Mouse (Mus musculus): Measurements from ENCODE around the gene Tec.

Tec gene

GRCm38 (mm10) chr5:72868091-72868875 is at the start of gene Tec:
TSS of gene Tec (minus strand) at chr5:72868483.
- in situ Hi-C loops (cut with MboI; ENCODE audit: unreplicated experiment in 2 of 2): loop anchor here (5.0 kb wide), 3 partner anchors 41 to 111 kb away; no protein-coding TSS in a partner anchor

GRCm38 (mm10) chr5:72916851-72917250 is 48.6 kb upstream of the Tec start:
- in situ Hi-C loops (cut with MboI; ENCODE audit: unreplicated experiment in 2 of 2): no loop called here

- in situ Hi-C loops (cut with MboI; ENCODE audit: unreplicated experiment in 2 of 2): no loop called here
Measured at GRCm38 (mm10) chr5:72916048-72916447, 47.8 kb upstream of the Tec start.

- in situ Hi-C loops (cut with MboI; ENCODE audit: unreplicated experiment in 2 of 2): no loop called here
Measured at GRCm38 (mm10) chr5:72914633-72915561, 46.6 kb upstream of the Tec start.

- in situ Hi-C loops (cut with MboI; ENCODE audit: unreplicated experiment in 2 of 2): no loop called here
Measured at GRCm38 (mm10) chr5:72913648-72914557, 45.6 kb upstream of the Tec start, which contains the start of gene Slain2. TSS of gene Slain2 (plus strand) at chr5:72914304.

- in situ Hi-C loops (cut with MboI; ENCODE audit: unreplicated experiment in 2 of 2): no loop called here
Measured at GRCm38 (mm10) chr5:72911284-72911683, 43.0 kb upstream of the Tec start.

- in situ Hi-C loops (cut with MboI; ENCODE audit: unreplicated experiment in 2 of 2): no loop called here
Measured at GRCm38 (mm10) chr5:72910373-72910772, 42.1 kb upstream of the Tec start.

- in situ Hi-C loops (cut with MboI; ENCODE audit: unreplicated experiment in 2 of 2): no loop called here
Measured at GRCm38 (mm10) chr5:72909363-72909762, 41.1 kb upstream of the Tec start.

GRCm38 (mm10) chr5:72908324-72908936 is 40.1 kb upstream of the Tec start:
- in situ Hi-C loops (cut with MboI; ENCODE audit: unreplicated experiment in 2 of 2): no loop called here

GRCm38 (mm10) chr5:72907402-72907801 is 39.1 kb upstream of the Tec start:
- in situ Hi-C loops (cut with MboI; ENCODE audit: unreplicated experiment in 2 of 2): no loop called here

- in situ Hi-C loops (cut with MboI; ENCODE audit: unreplicated experiment in 2 of 2): no loop called here
Measured at GRCm38 (mm10) chr5:72904903-72905790, 36.9 kb upstream of the Tec start.

- in situ Hi-C loops (cut with MboI; ENCODE audit: unreplicated experiment in 2 of 2): no loop called here
Measured at GRCm38 (mm10) chr5:72902876-72903516, 34.7 kb upstream of the Tec start.

GRCm38 (mm10) chr5:72902312-72902711 is 34.0 kb upstream of the Tec start:
- in situ Hi-C loops (cut with MboI; ENCODE audit: unreplicated experiment in 2 of 2): no loop called here

- in situ Hi-C loops (cut with MboI; ENCODE audit: unreplicated experiment in 2 of 2): no loop called here
Measured at GRCm38 (mm10) chr5:72901866-72902265, 33.6 kb upstream of the Tec start.

- in situ Hi-C loops (cut with MboI; ENCODE audit: unreplicated experiment in 2 of 2): loop anchor here (5.0 to 25.0 kb wide), 6 partner anchors 234 to 1387 kb away; no protein-coding TSS in a partner anchor
Measured at GRCm38 (mm10) chr5:72899255-72899654, 31.0 kb upstream of the Tec start.

- in situ Hi-C loops (cut with MboI; ENCODE audit: unreplicated experiment in 2 of 2): loop anchor here (5.0 to 25.0 kb wide), 6 partner anchors 233 to 1386 kb away; no protein-coding TSS in a partner anchor
Measured at GRCm38 (mm10) chr5:72897998-72898397, 29.7 kb upstream of the Tec start.

- in situ Hi-C loops (cut with MboI; ENCODE audit: unreplicated experiment in 2 of 2): loop anchor here (5.0 to 25.0 kb wide), 6 partner anchors 232 to 1384 kb away; no protein-coding TSS in a partner anchor
Measured at GRCm38 (mm10) chr5:72896478-72897279, 28.4 kb upstream of the Tec start.

Data from v-Abl transformed pro-B cells (cell line).